Mouse (Mus musculus): ENCODE measurements around the gene Slc6a5. TPM values are rescaled to one million over a fixed set of nuclear protein-coding genes. Genes with fewer than 3 reads are reported as not detected.

Slc6a5 gene
- total RNA-seq, 2 experiments from 2014 or later, result not detected

DNA sequence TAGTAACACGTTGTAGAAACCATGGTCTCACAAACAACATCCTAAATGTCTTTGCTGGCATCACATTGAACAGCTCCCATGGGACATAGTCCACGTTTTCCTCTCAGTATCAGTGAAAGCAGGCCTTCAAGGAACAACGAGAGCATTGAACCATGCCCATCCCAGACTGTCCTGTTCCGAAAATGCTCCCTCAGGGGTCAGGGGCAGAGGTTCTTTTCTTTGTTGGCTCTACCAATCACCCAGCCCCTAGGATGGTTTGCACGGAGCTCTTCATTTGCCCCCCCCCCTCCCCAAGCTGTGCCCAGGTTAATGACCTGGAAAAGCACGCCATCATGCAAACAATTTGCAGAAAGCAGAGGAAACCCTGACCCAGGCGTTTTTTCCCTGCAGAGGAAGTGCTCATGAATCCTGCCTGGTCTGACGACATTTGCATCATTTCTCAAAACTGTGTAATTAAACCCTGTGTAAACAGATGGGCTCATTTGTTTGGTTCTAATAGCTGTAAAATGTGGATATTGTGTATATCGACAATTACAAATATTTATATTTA, 7.9 kb upstream of the Slc6a5 start:
- no peak for TF ChIP-seq CTCF (conservative IDR thresholded peaks at IDR 0.05)
- Histone ChIP-seq H3K4me3 (no peak overlapping the region), H3K27ac (no peak overlapping the region)
- no peak for DNase-seq (ENCODE audit: low spot score in 2 of 2)

DNA sequence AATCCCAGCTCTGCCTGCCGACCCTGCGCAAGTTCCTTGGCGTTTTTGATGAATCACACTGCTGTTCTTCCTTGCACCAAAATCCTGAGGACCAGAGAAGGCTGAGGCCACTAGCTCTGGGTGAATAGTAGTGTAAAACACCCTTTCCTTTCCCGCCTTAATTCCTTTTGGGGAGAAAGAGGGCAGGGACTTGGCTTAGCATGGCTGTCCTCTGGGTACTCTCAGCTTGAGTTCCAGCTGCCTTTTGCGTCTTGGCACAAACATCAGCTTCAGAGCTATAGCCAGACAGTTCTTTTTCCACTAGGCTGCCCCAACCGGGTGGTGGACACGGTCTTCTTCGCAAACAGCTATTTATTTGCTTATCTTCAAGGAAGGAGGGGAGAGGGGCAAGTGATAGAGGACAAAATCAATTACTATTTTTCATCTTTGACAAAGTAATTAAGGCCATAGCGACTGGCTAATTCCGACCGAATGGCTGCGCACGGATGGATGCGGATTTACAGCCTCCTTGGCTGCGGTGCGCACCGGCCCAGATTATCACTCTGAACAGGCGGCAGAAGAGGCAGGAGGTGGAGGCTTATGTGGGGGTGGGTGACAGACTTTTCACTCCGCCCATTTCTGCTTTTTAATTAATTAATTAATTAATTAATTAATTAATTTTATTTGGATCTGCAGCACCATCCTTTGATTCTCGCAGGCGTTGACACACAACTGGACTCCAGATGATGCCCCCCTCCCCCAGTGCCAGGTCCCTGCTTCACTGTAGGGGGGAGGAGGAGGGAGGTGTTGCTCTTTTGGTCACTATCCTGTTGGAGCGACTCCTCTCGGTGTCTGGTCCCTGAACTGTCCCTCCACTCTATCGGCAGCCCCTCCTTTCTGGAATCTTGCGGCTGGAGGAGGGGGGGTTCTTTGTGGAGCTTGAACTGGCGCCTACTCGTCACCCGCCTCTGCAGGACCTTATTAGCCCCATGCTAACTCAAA, 2.5 kb upstream of the Slc6a5 start:
- no peak for DNase-seq (ENCODE audit: low spot score in 2 of 2)
- H3K4me3 ChIP-seq, result no peak overlapping the region
- TF ChIP-seq CTCF (conservative IDR thresholded peaks at IDR 0.05), result no peak
- H3K27ac ChIP-seq, result no peak overlapping the region

DNA sequence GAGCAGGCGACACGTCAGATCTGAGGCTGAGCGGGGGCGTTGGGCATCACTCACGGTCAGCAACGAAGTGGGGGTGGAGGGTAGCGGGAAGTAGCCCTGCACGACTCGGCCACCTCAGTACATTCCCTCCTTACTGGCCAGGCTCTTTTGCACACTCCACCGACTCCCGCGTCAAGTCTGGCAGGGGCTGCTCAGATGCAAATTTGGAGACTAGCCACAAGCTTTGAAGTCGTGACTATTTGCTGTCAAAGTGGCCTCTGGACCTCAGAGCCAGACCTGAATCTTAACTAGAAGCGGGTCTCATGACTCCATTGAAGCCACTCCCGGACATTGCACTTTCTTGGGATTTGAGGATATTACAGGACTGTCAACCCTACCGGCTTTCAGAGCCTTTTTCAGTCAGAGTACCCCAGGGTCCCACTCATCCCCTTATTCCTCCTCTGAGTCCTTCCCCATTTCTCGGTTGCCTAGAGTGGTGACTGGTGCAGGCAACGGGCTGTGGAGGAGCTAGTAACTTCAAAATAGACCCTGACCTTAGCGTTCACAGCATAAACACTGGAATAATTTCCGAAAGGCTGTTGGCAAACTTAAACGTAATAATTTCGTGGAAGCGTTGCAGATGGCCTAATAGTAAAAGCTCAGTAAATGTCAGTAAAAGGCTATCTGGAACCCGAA, 1.6 kb upstream of the Slc6a5 start:
- no peak for DNase-seq (ENCODE audit: low spot score in 2 of 2)
- H3K27ac ChIP-seq, result no peak overlapping the region
- no peak overlapping the region for H3K4me3 ChIP-seq
- no peak for TF ChIP-seq CTCF (conservative IDR thresholded peaks at IDR 0.05)

DNA sequence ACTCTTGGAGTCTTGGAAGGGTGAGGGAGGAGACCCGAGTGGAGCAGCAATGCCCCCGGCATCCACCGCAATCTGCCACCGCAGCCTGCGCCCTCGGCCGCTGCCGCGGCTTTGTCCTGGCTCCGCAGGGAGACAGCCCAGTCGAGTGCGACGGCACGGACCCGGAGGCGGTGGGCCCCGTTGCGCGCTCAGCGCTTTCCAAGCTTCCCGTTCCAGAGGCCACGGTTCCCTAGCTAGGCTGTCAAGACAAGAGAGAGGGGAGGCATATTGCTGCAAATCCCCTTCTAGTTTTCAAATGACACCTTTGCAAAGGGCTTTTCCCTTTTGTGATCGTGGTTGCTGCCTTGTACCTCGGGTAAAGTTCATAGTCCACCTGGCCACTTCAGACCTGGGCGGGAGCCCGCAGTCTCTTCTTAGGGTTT, 945 bp upstream of the Slc6a5 start:
- DNase-seq (ENCODE audit: low spot score in 2 of 2), result no peak

DNA sequence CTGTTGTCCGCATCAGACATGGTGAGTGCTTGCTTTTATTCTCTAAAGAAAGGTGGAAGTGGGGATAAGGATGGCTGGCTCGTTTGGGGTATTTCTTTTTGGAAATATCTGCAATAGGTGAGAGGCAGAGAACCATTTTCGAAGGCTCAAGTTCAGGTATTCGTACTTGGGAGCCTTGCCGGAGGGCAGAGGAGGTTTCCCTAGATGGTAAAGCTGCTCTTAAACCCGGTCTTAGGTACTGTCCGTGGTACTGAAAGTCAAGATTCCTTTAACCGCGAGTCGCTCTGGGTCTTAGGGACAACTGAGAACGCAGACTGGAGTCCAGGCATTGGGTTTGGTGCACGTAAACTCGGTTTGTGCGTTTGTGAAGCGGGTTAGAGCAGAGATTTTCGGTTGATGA, 415 bp downstream of the Slc6a5 start:
- H3K27ac ChIP-seq, result no peak overlapping the region
- TF ChIP-seq CTCF (conservative IDR thresholded peaks at IDR 0.05), result no peak
- H3K4me3 ChIP-seq, result no peak overlapping the region
- no peak for DNase-seq (ENCODE audit: low spot score in 2 of 2)

More for the DNA sequence above, 945 bp upstream of the Slc6a5 start:
- no peak overlapping the region for H3K27ac ChIP-seq
- H3K4me3 ChIP-seq, result no peak overlapping the region
- no peak for TF ChIP-seq CTCF (conservative IDR thresholded peaks at IDR 0.05)

DNA sequence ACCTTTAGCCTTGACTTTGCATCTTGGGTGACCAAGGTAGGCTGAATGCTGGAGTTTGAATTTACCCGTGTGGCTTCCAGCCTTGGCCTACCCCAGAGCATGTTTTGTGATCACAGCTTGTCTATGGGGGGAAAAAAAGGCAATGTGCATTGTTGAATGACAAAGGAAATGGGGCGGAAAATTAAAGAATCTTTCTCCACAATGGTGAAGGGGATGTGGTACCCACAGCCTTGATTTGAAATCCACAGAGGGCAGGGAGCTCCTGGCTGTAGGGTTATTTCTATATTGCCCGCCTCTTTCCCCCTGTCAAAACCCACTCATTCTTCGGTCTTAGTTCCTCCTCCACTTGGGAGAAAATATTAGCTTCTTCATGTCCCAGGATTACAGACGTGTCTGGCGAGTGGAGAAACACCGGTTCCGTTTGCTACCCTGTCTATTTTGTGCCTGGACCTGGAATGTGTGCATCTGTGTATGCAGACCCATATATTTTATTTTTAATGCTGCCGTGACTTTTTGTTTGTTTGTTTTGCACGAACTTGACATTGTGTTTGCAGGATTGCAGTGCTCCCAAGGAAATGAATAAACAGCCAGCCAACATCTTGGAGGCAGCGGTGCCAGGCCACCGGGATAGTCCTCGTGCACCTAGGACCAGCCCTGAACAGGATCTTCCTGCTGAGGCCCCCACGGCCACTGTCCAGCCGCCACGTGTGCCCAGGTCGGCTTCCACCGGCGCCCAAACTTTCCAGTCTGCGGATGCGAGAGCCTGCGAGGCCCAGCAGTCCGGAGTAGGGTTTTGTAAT, 1.4 kb downstream of the Slc6a5 start:
- Histone ChIP-seq H3K27ac (no peak overlapping the region), H3K4me3 (no peak overlapping the region)
- no peak for TF ChIP-seq CTCF (conservative IDR thresholded peaks at IDR 0.05)

DNA sequence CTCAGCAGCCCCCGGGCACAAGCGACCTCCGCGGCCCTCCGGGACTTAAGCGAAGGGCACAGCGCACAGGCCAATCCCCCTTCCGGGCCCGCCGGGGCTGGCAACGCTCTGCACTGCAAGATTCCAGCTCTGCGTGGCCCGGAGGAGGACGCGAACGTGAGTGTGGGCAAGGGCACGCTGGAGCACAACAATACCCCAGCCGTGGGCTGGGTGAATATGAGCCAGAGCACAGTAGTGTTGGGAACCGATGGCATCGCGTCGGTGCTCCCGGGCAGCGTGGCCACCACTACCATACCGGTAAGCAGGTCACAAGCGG, 2.0 kb downstream of the Slc6a5 start:
- H3K4me3 ChIP-seq, result no peak overlapping the region
- DNase-seq (ENCODE audit: low spot score in 2 of 2), result no peak
- no peak for TF ChIP-seq CTCF (conservative IDR thresholded peaks at IDR 0.05)

More for the DNA sequence above, 1.4 kb downstream of the Slc6a5 start:
- DNase-seq (ENCODE audit: low spot score in 2 of 2), result no peak

DNA sequence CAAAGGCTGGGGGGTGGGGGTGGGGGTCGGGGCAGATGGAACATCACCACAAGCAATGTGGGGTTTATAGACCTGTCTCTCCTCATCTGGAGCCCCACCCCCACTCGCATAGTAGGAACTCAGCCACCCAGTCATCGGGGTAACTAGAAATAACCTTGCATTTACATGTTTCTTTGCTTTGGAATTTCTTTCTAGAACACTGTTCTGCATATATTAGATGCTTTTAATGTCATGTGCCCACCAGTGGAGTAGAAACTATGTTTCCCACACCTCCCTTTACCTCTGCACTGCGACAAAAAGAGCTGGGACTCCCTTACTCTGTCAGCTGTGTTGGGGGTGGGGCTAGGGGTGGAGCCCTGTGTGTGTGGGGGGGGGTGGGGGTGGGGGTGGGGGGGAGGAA, 3.2 kb downstream of the Slc6a5 start:
- Histone ChIP-seq H3K4me3 (no peak overlapping the region), H3K27ac (no peak overlapping the region)
- TF ChIP-seq CTCF (conservative IDR thresholded peaks at IDR 0.05), result no peak
- no peak for DNase-seq (ENCODE audit: low spot score in 2 of 2)

More for the DNA sequence above, 2.0 kb downstream of the Slc6a5 start:
- no peak overlapping the region for H3K27ac ChIP-seq

DNA sequence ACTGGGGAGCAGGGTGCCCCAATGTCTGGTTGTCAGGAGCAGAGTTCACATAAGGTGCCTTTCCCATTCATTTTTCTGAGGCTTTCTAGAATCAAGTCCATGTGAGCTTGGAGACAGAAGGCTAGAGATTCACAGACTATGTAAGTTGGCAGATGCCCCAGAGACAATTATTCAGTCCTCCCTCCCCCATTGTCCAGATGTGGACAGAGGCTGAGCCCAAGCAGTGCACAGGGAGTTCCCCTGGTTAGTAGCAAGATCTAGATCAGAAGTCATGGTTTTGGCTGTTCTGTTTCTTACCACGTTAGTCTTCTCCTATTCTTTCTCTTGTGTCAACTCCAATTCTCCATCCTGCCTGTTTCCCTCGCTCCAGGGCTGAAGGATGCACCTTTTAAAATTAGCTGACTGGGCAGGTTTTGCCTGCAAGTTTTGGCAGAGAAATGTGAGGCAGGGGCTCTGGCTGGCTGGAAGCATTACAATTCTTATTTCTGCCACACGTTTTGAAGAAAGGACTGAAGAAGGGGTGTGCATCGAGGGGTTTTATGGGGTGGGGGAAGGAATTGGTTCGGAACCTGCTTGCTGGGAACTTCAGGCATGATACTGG, 3.9 kb downstream of the Slc6a5 start:
- Histone ChIP-seq H3K4me3 (no peak overlapping the region), H3K27ac (no peak overlapping the region)
- TF ChIP-seq CTCF (conservative IDR thresholded peaks at IDR 0.05), result no peak
- DNase-seq (ENCODE audit: low spot score in 2 of 2), result no peak

DNA sequence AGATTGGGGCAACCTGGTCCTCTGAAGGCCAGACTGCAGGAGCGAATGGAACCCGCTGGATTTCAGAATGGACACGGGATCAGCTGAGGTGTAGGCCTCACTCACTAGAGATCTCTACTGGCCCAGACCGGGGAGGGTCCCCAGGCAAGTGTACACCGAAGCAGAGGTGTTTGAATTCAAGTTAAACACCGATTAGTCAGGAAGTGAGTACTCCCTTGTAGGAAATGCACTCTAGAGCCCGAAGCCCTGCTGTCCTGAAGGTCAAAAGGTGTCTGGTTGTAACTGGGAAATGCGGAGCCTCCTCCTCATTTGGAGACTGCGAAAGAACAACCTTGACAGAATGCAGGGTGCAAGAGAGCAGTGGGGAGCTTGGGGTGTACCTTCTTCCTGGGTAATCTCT, 5.0 kb downstream of the Slc6a5 start:
- TF ChIP-seq CTCF (conservative IDR thresholded peaks at IDR 0.05), result no peak
- DNase-seq (ENCODE audit: low spot score in 2 of 2), result no peak
- Histone ChIP-seq H3K27ac (no peak overlapping the region), H3K4me3 (no peak overlapping the region)

DNA sequence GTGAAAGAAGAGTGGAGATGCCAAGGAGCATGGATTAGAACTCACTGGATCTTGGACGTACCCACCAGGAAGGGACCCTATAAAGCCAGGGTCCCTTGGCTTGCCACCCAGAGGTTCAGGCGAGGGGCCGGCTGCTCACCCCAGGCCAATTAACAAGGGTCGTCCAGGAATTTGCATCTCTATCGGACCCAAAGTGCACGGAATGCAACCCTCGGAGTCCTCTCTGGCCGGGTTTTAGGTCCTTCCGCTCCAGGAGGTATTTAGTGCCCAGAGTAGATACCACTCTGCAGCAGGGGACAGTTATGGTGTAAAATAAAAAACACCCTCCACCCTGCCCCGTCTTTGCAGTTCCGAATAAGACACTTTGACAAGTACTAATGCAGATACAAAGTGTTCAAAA, 5.5 kb downstream of the Slc6a5 start:
- no peak overlapping the region for H3K27ac ChIP-seq
- DNase-seq (ENCODE audit: low spot score in 2 of 2), result no peak
- H3K4me3 ChIP-seq, result no peak overlapping the region
- TF ChIP-seq CTCF (conservative IDR thresholded peaks at IDR 0.05), result no peak

DNA sequence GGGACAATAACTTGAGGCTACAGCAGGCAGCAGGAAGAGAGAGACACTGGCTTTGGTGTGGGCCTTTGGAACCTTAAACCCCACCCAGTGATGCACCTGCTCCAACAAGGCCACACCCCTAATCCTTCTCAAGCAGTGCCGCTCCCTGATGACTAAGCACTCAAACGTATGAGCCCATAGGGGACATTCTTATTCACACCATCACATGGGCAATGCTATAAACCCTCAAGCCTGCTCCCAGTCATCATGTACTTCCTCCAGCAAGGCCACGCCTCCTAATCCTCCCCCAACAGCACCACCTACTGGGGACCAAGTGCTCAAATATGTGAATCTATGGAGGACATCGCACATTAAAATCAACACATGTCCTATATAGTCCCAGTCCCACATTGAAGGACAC, 9.5 kb downstream of the Slc6a5 start:
- DNase-seq (ENCODE audit: low spot score in 2 of 2), result no peak
- Histone ChIP-seq H3K4me3 (no peak overlapping the region), H3K27ac (no peak overlapping the region)
- no peak for TF ChIP-seq CTCF (conservative IDR thresholded peaks at IDR 0.05)
